Mouse (Mus musculus): Measurements from ENCODE around the gene Cmtm8.

DNA sequence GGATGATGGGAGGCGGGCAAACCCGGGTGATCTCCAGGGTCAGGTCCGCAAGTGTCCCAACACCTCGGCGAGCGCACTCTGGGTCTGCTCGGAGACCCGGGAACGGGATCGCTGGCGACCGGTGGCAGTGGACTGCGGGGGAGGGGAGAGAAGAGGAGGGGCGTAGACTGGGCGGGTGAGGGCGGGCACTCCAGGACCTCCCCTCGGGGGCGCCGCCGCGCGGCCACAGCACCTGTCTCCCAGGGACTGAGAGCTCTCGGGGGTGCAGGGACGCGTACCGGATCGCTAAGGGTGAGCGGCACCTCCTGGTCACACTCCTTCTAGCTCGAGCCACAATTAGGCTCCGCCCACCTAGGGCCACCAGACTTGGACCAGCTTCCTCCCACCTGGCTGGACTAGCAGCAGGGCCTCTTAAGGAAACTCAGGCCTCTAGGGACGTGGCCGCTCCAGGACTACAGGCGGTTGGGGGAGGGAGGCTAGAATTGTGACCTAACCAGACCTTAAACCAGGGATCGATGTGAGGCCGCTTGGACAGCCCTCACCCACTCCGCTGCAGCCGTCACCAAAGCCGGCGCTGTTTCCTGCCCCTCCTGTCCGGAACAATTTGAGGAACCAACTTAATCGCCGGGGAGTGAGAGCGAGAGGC lies at the start of gene Cmtm8:
- TF ChIP-seq CTCF (IDR thresholded peaks at IDR 0.05; ENCODE audit: control insufficient read depth, insufficient read depth, insufficient read length): no peak
- TF ChIP-seq MYOG (IDR thresholded peaks at IDR 0.05; ENCODE audit: control insufficient read depth, extremely low read depth, insufficient read length): no peak
- no peak for TF ChIP-seq USF1 (IDR thresholded peaks at IDR 0.05; ENCODE audit: low read depth)
